Mouse (Mus musculus): ENCODE results near the gene Gria4. TPM values are rescaled to one million over a fixed set of nuclear protein-coding genes. Genes with fewer than 3 reads are reported as not detected.

Gene Gria4
- polyA plus RNA-seq, 1 experiment from 2014 or later: 36.8 TPM

DNA sequence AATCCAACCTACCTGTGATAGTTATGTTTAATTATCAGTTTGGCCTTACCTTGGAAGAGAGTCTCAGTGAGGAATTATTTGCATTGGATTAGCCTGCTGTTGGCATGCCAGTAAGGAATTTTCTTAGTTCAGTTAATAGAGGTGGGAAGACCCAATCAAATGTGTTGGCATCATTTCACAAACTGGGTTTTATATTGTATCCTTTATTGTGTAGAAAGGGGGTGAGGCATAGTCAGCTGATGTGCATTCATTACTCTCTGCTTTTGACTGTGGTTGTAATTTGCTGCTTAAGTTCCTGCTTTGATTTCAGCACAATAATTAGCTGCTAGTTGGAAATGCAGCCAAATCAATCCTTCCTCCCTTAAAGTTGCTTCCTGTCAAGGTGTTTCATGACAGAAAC, 83.7 kb downstream of the Gria4 start:
- Histone ChIP-seq H3K36me3 (ENCODE audit: control insufficient read depth, insufficient read depth, low read length) (no peaks in the 10 kb centered on the region), H3K4me1 (ENCODE audit: control insufficient read depth, insufficient read depth, low read length) (no peaks in the 10 kb centered on the region), H3K27ac (ENCODE audit: low read length) (no peak overlapping the region), H3K4me2 (ENCODE audit: low read length) (no peak overlapping the region), H3K9ac (ENCODE audit: low read depth, low read length) (no peak overlapping the region), H3K9me3 (replicated peaks; ENCODE audit: control insufficient read depth, low read length, poor library complexity, severe bottlenecking) (no peaks in the 10 kb centered on the region), H3K27me3 (ENCODE audit: control insufficient read depth, insufficient read depth, low read depth, low read length) (no peaks in the 10 kb centered on the region), H3K4me3 (ENCODE audit: low read depth, low read length) (no peak overlapping the region)
- no peak for ATAC-seq

- WGBS: 79% methylated on average over 1 of the region's 1 CpGs
- H3K4me1 ChIP-seq (ENCODE audit: control insufficient read depth, insufficient read depth, low read length): no peaks in the 10 kb centered on the region
- no peak for ATAC-seq
Measured at GRCm38 (mm10) chr9:4687149-4687548, 108.9 kb downstream of the Gria4 start.

GRCm38 (mm10) chr9:4680244-4680643, 115.8 kb downstream of the Gria4 start:
- no peaks in the 10 kb centered on the region for H3K36me3 ChIP-seq (ENCODE audit: control insufficient read depth, insufficient read depth, low read length)
- no peaks in the 10 kb centered on the region for H3K4me1 ChIP-seq (ENCODE audit: control insufficient read depth, insufficient read depth, low read length)
- ATAC-seq: no peak
- H3K27ac ChIP-seq (ENCODE audit: low read length): no peak overlapping the region
- H3K4me2 ChIP-seq (ENCODE audit: low read length): no peak overlapping the region
- H3K4me3 ChIP-seq (ENCODE audit: low read depth, low read length): no peak overlapping the region
- no peak overlapping the region for H3K9ac ChIP-seq (ENCODE audit: low read depth, low read length)
- WGBS: 70% methylated on average over 2 of the region's 2 CpGs
- H3K27me3 ChIP-seq (ENCODE audit: control insufficient read depth, insufficient read depth, low read depth, low read length): no peaks in the 10 kb centered on the region
- no peaks in the 10 kb centered on the region for H3K9me3 ChIP-seq (replicated peaks; ENCODE audit: control insufficient read depth, low read length, poor library complexity, severe bottlenecking)

More at GRCm38 (mm10) chr9:4687149-4687548, 108.9 kb downstream of the Gria4 start:
- Histone ChIP-seq H3K36me3 (ENCODE audit: control insufficient read depth, insufficient read depth, low read length) (no peaks in the 10 kb centered on the region), H3K4me3 (ENCODE audit: low read depth, low read length) (no peak overlapping the region), H3K9ac (ENCODE audit: low read depth, low read length) (no peak overlapping the region), H3K4me2 (ENCODE audit: low read length) (no peak overlapping the region), H3K27ac (ENCODE audit: low read length) (no peak overlapping the region), H3K9me3 (replicated peaks; ENCODE audit: control insufficient read depth, low read length, poor library complexity, severe bottlenecking) (no peaks in the 10 kb centered on the region), H3K27me3 (ENCODE audit: control insufficient read depth, insufficient read depth, low read depth, low read length) (no peaks in the 10 kb centered on the region)

GRCm38 (mm10) chr9:4679099-4679498, 116.9 kb downstream of the Gria4 start:
- WGBS: 76% methylated on average over 1 of the region's 1 CpGs
- Histone ChIP-seq H3K9me3 (replicated peaks; ENCODE audit: control insufficient read depth, low read length, poor library complexity, severe bottlenecking) (no peaks in the 10 kb centered on the region), H3K4me3 (ENCODE audit: low read depth, low read length) (no peak overlapping the region), H3K4me1 (ENCODE audit: control insufficient read depth, insufficient read depth, low read length) (no peaks in the 10 kb centered on the region), H3K4me2 (ENCODE audit: low read length) (no peak overlapping the region), H3K9ac (ENCODE audit: low read depth, low read length) (no peak overlapping the region), H3K27ac (ENCODE audit: low read length) (no peak overlapping the region), H3K36me3 (ENCODE audit: control insufficient read depth, insufficient read depth, low read length) (no peaks in the 10 kb centered on the region), H3K27me3 (ENCODE audit: control insufficient read depth, insufficient read depth, low read depth, low read length) (no peaks in the 10 kb centered on the region)
- peak; percentile 58; the same call in 1 of the 2 replicates for ATAC-seq

DNA sequence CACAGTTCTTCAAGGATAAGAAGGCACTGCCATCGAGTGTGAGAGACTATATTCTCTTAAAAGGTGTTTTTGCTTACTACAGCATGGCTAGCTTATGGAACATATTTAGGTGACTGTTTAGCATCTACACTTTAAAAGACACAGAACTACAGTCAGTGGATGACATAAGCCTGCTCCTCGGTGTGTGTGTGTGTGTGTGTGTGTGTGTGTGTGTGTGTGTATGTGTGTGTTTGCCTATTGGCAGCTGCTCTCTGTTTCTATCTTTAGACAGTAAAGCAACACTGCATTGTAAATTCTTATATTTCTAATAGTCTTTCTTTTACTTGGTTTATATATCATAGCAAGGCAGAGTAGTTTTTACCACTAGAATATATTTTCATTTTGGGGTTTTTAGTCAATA, 130.3 kb downstream of the Gria4 start:
- Histone ChIP-seq H3K4me1 (ENCODE audit: control insufficient read depth, insufficient read depth, low read length) (no peaks in the 10 kb centered on the region), H3K4me2 (ENCODE audit: low read length) (no peak overlapping the region), H3K36me3 (ENCODE audit: control insufficient read depth, insufficient read depth, low read length) (no peaks in the 10 kb centered on the region), H3K9ac (ENCODE audit: low read depth, low read length) (no peak overlapping the region), H3K27me3 (ENCODE audit: control insufficient read depth, insufficient read depth, low read depth, low read length) (no peaks in the 10 kb centered on the region), H3K4me3 (ENCODE audit: low read depth, low read length) (no peak overlapping the region), H3K27ac (ENCODE audit: low read length) (no peak overlapping the region), H3K9me3 (replicated peaks; ENCODE audit: control insufficient read depth, low read length, poor library complexity, severe bottlenecking) (no peaks in the 10 kb centered on the region)
- ATAC-seq: no peak
- WGBS: 80% methylated on average over 2 of the region's 2 CpGs

- ATAC-seq: no peak
- H3K27me3 ChIP-seq (ENCODE audit: control insufficient read depth, insufficient read depth, low read depth, low read length): no peaks in the 10 kb centered on the region
- no peak overlapping the region for H3K9ac ChIP-seq (ENCODE audit: low read depth, low read length)
- no peaks in the 10 kb centered on the region for H3K36me3 ChIP-seq (ENCODE audit: control insufficient read depth, insufficient read depth, low read length)
- no peaks in the 10 kb centered on the region for H3K4me1 ChIP-seq (ENCODE audit: control insufficient read depth, insufficient read depth, low read length)
- WGBS: 86% methylated on average over 1 of the region's 1 CpGs
- no peak overlapping the region for H3K4me2 ChIP-seq (ENCODE audit: low read length)
- H3K27ac ChIP-seq (ENCODE audit: low read length): no peak overlapping the region
- no peak overlapping the region for H3K4me3 ChIP-seq (ENCODE audit: low read depth, low read length)
- H3K9me3 ChIP-seq (replicated peaks; ENCODE audit: control insufficient read depth, low read length, poor library complexity, severe bottlenecking): no peaks in the 10 kb centered on the region
Measured at GRCm38 (mm10) chr9:4662421-4662820, 133.6 kb downstream of the Gria4 start.

- H3K36me3 ChIP-seq (ENCODE audit: control insufficient read depth, insufficient read depth, low read length): no peaks in the 10 kb centered on the region
- H3K9me3 ChIP-seq (replicated peaks; ENCODE audit: control insufficient read depth, low read length, poor library complexity, severe bottlenecking): no peaks in the 10 kb centered on the region
- ATAC-seq: no peak
- H3K4me2 ChIP-seq (ENCODE audit: low read length): no peak overlapping the region
- no peak overlapping the region for H3K9ac ChIP-seq (ENCODE audit: low read depth, low read length)
- H3K27me3 ChIP-seq (ENCODE audit: control insufficient read depth, insufficient read depth, low read depth, low read length): no peaks in the 10 kb centered on the region
- no peak overlapping the region for H3K27ac ChIP-seq (ENCODE audit: low read length)
- H3K4me3 ChIP-seq (ENCODE audit: low read depth, low read length): no peak overlapping the region
- no peaks in the 10 kb centered on the region for H3K4me1 ChIP-seq (ENCODE audit: control insufficient read depth, insufficient read depth, low read length)
Measured at GRCm38 (mm10) chr9:4658951-4659350, 137.1 kb downstream of the Gria4 start.

- H3K27ac ChIP-seq (ENCODE audit: low read length): no peak overlapping the region
- H3K4me1 ChIP-seq (ENCODE audit: control insufficient read depth, insufficient read depth, low read length): no peaks in the 10 kb centered on the region
- no peak overlapping the region for H3K4me2 ChIP-seq (ENCODE audit: low read length)
- H3K36me3 ChIP-seq (ENCODE audit: control insufficient read depth, insufficient read depth, low read length): no peaks in the 10 kb centered on the region
- H3K9me3 ChIP-seq (replicated peaks; ENCODE audit: control insufficient read depth, low read length, poor library complexity, severe bottlenecking): no peaks in the 10 kb centered on the region
- no peak for ATAC-seq
- no peak overlapping the region for H3K9ac ChIP-seq (ENCODE audit: low read depth, low read length)
- H3K27me3 ChIP-seq (ENCODE audit: control insufficient read depth, insufficient read depth, low read depth, low read length): no peaks in the 10 kb centered on the region
- WGBS: 44% methylated on average over 1 of the region's 1 CpGs
- no peak overlapping the region for H3K4me3 ChIP-seq (ENCODE audit: low read depth, low read length)
Measured at GRCm38 (mm10) chr9:4654333-4654732, 141.7 kb downstream of the Gria4 start.

- no peak for ATAC-seq
- 80% methylated on average over 2 of the region's 2 CpGs for WGBS
Measured at GRCm38 (mm10) chr9:4639192-4639900, 156.7 kb downstream of the Gria4 start.

More at GRCm38 (mm10) chr9:4639192-4639900, 156.7 kb downstream of the Gria4 start:
- H3K4me2 ChIP-seq (ENCODE audit: low read length): no peak overlapping the region
- no peaks in the 10 kb centered on the region for H3K4me1 ChIP-seq (ENCODE audit: control insufficient read depth, insufficient read depth, low read length)
- no peaks in the 10 kb centered on the region for H3K9me3 ChIP-seq (replicated peaks; ENCODE audit: control insufficient read depth, low read length, poor library complexity, severe bottlenecking)
- H3K9ac ChIP-seq (ENCODE audit: low read depth, low read length): no peak overlapping the region
- H3K4me3 ChIP-seq (ENCODE audit: low read depth, low read length): no peak overlapping the region
- no peaks in the 10 kb centered on the region for H3K27me3 ChIP-seq (ENCODE audit: control insufficient read depth, insufficient read depth, low read depth, low read length)
- H3K27ac ChIP-seq (ENCODE audit: low read length): no peak overlapping the region
- H3K36me3 ChIP-seq (ENCODE audit: control insufficient read depth, insufficient read depth, low read length): no peaks in the 10 kb centered on the region

All from midbrain, embryonic 16.5 days (tissue).